Mouse (Mus musculus): Measurements from ENCODE around the gene Prx.
"Not testable (repeated sequence)": the region's sequence is repeated elsewhere in the genome, so short reads cannot be mapped to it uniquely, and the experiment has no call there.

Gene Prx

DNA sequence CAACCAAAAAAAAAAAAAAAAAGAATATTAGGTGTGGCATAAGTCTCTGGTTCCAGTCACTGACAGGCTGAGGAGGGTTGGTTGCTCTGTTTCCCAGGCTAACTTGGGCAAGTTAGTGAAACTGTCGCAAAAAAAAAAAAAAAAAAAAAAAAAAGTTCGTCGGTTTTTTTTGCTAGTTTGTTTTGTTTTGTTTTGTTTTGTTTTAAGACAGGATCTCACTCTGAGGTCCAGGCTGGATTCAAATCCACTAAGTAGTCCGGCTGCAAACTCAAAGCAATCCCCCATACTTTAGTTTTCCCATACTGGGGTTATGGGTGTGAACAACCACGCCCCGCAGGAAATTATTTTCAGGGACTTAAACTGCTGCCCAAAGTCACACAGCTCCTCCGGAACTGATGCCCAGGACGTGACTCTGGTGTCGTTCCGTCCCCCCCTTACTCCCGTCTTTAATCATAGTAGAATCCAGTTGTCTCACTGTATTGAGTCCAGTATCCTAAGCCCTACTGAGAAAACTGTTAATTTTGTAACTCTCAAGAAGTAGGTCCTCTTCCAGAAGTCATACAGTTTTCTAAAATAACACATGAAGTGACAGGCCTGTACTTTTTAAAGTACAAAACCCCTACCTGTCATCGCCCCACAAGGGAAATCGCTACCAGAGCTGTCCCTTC, 12.9 kb upstream of the Prx start:
- peak; percentile 54 for DNase-seq

DNA sequence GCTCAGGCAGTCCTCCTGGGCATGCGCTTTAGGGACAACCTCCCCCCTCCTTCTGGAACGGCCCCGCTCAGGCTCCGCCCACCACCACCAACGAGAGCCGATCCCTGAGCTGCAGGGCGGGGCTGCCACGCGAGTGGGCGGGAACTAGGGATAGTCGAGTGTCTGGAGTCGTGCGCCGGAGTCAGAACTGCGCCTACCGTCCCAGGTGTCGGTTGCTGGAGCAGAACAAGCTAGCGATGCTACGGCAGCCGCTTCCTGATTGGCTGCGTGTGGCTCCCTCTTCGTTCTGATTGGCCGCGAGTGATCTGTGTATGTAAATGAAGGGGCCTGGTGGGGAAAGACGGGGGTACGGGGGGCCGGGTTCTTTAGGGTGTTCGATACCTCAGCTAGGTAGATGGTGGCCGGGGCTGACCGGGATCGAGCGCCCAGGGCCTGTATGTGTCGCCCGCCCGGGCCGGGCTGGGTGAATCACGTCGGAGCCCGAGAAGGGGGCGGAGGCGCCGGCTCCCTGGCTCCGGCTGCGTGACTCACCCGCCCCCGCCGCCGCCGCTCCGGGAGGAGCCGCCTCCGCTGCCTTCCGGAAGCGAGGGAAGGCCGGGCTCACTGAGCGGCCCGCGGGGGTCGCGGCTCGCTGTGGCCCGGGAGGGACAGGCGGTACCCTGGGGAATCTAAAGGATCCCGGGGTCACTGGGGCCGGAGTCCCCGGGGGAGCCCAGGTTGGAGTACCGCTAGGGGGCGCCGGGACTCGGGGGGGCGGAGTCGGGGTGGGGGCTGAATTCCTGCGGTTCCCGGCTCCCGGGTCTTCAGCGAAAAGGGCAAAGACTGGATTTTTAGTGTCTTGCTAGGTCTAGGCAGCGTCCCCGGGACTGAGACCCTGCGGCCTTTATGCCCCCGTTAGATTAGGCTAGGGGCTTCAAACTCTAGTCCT, 12.1 kb upstream of the Prx start, which contains the start of gene Sertad1:
Sertad1 (plus strand) TSS at position 141 of the 928 bp plus-strand sequence.
- DNase-seq, result peak; percentile 100

DNA sequence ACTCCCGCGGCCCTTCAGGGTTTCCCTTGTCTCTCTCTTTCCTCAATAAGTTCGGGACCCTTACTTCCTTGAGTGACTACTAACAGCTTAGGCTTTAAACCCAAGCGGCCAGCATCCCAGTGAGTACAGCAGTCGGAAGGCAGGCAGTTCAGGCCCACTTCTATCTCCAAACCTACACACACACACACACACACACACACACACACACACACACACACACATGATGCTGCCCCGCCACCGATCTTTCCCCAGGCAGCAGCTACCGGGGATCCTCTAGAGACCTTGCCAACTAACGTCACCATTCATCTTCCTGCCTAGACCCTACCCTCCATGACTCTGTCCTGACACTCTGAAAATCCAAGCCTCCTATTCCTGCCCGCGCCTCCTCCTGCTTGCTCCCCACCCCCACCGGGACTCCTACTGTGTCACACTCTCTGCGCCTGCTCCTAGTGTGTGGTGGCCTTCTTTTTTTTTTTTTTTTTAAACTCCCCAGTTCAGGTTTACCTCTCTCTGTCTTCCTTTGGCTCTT, 11.3 kb upstream of the Prx start:
- DNase-seq, result peak; percentile 63

DNA sequence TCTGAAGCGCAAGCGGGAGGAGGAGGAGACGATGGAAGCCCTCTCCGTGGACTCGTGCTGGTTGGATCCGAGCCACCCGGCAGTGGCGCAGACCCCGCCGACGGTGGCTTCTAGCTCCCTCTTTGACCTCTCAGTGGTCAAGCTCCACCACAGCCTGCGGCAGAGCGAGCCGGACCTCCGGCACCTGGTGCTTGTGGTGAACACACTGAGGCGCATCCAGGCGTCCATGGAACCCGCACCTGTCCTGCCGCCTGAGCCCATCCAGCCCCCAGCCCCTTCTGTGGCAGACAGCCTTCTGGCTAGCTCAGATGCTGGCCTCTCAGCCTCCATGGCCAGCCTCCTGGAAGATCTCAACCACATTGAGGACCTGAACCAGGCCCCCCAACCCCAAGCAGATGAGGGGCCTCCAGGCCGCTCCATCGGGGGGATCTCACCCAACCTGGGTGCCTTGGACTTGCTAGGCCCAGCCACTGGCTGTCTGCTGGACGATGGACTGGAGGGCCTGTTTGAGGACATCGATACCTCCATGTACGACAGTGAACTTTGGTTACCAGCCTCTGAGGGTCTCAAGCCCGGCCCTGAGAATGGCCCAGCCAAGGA, 9.8 kb upstream of the Prx start:
- DNase-seq, result peak; percentile 27

- no peak for DNase-seq
These were observed 8.9 kb upstream of the Prx start for GRCm38 (mm10) chr7:27490227-27490542.

- peak; percentile 92 for DNase-seq
These were observed 8.4 kb upstream of the Prx start for GRCm38 (mm10) chr7:27490543-27491329.

DNA sequence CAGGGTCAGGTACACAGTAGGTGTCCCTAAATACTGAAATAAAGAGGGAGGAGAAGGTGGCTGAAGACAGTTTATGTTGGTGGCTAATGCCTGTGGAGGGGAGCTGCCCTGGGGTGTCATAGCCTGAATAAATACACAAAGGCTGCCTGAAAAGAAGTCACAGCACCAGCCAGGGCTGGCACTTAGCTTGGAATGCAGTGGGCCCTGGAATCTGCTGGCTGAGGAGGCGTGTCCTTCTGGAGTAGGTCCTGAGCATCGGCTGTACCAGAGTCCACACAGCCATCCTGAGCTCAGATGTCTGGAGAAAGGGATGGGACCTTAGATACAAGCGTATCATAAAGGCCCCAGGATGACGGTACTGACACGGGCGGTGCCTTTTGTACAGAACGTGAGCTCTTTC, 7.3 kb upstream of the Prx start:
- DNase-seq, result no peak

DNA sequence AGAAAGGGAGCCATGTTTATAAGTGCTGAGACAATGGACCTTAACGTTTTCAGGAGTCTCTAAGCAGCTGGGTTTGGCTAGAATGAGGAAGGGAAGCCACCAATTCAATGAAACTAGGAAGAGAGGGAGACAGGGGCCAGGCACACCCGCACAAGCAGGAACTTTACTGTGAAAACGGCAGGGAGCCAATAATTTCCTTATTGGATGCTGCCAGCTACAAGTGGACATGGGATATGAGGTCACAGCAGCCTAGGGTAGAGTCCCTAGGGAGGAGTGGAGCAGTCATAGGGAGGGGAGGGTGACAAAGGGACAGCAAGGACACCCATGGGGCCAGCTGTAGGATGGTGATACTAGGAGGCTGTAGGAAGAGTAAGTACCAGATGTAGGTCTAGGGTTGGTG, 6.1 kb upstream of the Prx start:
- no peak for DNase-seq

- DNase-seq, result no peak
These were observed 5.7 kb upstream of the Prx start for GRCm38 (mm10) chr7:27493450-27493849.

DNA sequence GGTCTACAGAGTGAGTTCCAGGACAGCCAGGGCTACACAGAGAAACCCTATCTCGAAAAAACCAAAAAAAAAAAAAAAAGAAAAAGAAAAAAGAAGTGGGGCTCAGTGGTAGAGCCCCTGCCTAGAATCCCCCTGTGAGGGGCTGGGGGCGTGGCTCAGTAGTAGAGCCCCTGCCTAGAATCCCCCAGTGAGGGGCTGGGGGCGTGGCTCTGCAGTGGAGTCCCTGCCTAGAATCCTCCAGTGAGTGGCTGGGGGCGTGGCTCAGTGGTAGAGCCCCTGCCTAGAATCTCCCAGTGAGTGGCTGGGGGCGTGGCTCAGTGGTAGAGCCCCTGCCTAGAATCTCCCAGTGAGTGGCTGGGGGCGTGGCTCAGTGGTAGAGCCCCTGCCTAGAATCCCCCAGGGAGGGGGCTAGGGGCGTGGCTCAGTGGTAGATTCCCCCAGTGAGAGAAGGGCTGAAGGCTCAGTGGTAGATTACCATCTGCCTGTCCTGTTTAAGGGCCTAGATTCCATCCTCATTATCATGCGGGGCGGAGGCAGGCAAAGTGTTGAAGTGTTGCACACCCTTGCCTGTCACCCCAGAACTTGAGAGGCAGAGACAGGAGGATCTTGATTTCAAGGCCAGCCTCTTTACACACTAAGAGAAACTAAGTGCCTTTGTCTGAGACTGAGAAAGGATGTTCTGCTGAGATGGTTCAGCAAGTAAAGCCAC, 4.3 kb upstream of the Prx start:
- not testable (repeated sequence) for DNase-seq

DNA sequence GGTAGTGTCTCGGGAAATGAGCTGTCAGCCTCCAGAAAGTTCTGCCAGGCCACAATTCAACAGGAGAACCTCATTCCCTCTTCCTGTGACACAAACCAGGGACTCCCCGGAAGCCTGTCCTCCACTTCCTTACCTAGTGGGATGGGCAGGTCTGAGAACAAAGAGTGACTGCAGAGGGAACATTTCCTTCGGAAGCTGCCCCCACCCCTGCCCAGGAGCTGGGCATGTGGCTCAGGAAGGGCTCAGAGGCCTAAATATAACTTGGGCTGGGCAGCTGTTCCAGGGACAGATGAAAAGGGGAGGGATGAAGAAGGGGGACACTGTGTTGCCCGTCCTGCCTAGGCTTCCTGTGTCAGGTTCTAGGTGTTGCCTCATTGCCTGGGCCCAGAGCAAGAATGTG, 2.5 kb downstream of the Prx start:
- DNase-seq, result no peak

DNA sequence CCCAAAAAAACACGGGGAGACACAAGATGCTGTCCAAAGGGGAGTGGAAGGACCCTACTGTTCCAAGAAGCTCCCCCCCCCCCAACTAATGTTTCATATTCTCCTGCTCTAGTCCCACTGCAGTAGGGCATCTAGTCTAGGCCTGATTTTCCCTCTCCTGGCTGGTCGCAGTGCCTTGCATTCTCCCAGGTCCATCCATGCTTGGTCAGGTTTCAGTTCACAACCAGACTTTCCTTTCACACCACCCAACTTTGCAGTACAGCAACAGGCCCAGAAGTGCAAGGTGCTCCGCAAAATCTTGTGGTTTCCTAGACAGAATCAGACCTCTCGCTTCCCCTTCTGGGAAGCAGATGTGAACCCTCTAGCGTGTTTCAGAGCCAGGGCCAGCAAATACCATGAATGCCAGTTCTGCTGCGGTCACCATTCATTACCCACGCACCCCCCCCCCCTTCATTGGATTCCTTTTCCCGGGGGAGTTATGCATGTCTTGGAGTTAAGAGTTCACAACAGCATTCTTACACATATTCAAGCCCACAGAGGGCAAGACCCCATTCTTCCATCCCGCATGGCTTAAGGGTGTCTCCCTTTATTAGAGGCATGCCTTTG, 7.7 kb downstream of the Prx start:
- no peak for DNase-seq

DNA sequence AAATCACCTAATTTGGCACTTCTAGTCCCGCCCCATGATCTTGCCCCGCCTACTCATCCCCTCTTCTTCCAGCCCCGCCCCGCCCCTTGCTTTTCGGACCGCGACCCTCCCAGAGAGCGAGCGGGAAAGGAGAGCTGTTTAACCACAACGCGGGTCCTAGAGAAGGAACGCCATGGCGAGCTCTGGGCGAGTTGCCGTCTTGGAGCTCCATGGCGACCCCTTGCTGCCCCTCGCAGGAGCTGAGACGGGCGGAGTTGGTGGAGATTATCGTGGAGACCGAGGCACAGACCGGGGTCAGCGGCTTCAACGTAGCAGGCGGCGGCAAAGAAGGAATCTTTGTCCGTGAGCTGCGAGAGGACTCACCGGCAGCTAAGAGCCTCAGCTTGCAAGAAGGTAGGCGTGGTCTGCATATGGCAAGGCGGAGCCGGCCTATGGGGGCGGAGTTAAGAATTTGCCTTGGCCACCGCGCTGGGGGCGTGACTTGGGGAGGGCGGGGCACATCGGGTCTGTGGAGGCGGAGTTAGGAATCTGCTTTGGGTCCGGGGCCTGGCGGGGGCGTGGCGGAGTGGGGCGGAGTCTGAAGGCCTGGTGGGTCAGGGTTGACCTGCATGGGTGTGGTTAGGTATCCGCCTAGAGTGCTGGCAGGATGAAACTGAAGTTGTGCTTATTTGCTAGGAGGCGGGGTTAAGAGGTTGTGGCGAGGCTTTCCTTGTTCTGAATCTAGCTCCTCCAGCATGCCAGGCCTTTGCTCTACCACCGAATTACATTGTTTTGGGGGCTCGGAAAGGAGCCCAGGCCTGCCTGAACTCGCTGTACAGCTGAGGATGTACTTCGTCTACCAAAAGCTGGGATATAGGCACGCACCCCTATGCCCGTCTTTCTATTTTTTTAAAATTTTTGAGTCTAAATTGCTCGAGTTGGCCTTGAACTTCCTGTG, 8.9 kb downstream of the Prx start:
- peak; percentile 97 for DNase-seq

DNA sequence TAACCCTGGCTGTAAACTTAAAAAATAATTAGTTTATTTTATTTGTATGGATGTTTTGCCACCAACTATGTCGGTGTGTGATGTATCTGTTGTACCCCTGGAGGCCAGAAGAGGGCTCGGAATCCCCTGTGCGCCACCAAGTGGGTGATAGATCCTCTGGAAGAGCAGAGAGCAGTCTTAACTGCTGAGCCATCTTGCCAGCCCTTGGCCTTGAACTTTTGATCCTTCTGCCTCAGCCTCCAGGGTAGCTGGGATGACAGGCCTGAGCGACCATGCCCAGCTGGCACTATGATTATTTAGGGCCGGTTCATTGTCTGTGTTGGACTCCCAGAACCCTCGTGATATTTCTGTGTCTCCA, 9.5 kb downstream of the Prx start:
- peak; percentile 79 for DNase-seq

GRCm38 (mm10) chr7:27510809-27511208, 11.7 kb downstream of the Prx start:
- no peak for DNase-seq

DNA sequence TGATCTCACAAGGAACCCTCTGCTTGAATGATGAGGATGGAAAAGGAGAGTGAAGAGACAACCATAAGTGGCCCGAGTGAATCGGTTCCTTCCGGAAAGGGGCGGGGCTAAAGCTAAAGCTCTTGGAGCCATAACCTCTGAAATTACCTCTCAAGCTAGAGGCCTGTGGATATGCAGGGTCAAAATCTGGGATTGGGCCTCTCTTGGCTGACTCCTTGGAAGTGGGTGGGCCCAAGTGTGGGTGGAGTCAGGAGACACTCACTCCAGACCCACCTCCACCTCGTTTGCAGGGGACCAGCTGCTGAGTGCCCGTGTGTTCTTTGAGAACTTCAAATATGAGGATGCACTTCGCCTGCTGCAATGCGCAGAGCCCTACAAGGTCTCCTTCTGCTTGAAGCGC, 15.8 kb downstream of the Prx start:
- DNase-seq, result no peak

- no peak for DNase-seq
These were observed 19.2 kb downstream of the Prx start for GRCm38 (mm10) chr7:27518314-27518713.

DNA sequence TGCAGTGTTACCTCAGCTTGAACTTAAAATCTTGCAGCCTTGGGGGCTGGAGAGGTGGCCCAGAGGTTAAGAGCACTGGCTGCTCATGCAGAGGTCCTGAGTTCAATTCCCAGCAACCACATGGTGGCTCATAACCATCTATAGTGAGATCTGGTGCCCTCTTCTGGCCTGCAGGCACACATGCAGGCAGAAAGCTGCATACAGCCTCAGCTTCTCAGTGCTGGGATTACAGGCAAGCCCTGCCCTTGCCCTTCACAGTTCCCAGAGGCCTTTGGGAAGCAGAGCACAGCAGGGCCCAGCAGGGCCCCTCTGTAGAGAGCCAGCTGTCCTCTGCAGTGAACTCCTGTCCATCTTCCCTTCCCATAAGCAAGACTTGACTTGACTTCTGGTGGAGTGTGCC, 21.0 kb downstream of the Prx start:
- no peak for DNase-seq

GRCm38 (mm10) chr7:27520599-27520998, 21.5 kb downstream of the Prx start:
- no peak for DNase-seq

GRCm38 (mm10) chr7:27522967-27523366, 23.8 kb downstream of the Prx start, which contains the start of gene Hipk4:
Gene Hipk4 (plus strand): TSS chr7:27523267.
- no peak for DNase-seq

DNA sequence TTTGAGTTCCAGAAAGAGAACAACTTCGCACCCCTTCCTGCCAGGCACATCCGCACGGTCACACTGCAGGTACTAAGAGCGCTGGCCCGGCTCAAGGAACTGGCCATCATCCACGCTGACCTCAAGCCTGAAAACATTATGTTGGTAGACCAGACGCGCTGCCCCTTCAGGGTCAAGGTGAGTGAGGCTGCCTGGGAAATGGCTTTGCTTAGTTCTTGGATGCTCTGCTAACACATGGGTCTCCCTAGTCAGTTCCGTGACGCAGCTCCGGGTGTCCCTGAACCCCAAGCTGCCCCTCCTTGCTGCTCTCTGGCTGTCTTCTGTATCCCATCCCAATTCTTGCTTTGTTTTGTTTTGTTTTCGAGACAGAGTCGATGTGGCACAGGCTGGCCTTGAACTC, 24.7 kb downstream of the Prx start:
- no peak for DNase-seq
